Mouse (Mus musculus): ENCODE results near the gene Apobec1.

- TF ChIP-seq POLR2AphosphoS5 (IDR thresholded peaks at IDR 0.05; ENCODE audit: insufficient replicate concordance, low read depth, low read length) (no peak), CTCF (IDR thresholded peaks at IDR 0.05; ENCODE audit: low read depth, low read length) (no peak), GATA2 (IDR thresholded peaks at IDR 0.05; ENCODE audit: borderline replicate concordance, low read depth, low read length) (no peak)
Observed at GRCm38 (mm10) chr6:122604260-122604659, 2.0 kb upstream of the Apobec1 start.
